Mouse (Mus musculus): ENCODE measurements at regions not wholly inside any gene's neighbourhood (a gene's known extent, or its start where the extent isn't known, plus 50 kb on each side); places are given as distances from the start of the nearest gene placed in this dataset.

DNA sequence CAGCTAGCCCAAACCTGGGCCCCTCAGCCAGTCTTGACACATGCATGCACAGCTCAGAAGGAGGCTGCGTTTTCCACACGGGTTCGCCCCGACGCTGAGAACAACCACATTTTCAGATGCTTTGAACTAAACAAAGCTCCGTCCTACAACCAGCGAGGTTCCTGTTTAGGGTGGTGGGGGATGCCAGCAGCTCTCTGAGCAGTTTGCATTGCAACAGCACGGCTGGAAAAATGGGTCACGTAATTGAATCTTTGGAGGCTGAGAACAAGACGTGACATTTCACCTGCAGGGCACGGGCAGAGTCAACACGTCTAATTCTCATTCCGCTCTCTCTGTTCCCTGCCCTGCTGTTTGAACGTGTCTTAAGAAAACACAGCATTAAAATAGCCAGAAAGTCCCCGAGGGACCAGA, 119.2 kb downstream of the Syk start:
- DNase-seq, result peak in 1 of 2 experiments; percentile 11

DNA sequence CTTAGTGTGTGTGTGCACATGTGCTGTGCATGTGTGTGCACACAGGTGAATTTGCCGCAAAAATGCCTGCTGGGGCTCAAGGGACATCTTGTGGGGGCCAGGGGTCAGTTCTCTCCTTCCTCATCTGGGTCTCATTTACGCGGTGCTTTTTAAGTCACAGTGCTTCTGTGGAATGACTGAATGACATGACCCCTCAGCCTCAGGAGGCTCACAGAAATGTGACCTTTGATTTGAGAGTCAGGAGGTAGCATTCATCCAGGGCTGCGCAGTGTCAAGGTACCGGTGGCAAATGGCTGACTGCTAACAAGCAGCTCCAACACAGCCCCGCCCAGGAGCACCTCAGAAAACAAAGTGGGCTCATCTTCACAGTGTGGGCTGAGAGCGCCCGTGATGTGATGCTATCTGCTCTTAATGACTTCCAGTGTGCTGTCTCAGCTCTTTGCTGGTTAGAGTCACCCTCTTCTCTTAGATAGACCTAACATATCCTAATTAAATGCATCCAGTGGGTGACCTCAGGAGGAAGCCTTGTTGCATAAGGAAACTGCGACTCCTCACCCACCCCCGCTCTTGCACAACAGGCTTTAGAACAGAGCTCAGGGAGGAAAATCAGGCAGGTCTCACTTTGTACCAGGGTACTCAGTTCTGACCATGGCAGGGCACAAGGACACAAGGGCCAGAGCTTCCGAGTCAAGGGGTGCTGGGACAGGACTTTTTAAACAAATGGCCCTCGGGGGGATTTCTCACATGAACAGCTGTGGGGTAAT, 120.6 kb downstream of the Syk start:
- DNase-seq, result peak in 1 of 2 experiments; percentile 29

DNA sequence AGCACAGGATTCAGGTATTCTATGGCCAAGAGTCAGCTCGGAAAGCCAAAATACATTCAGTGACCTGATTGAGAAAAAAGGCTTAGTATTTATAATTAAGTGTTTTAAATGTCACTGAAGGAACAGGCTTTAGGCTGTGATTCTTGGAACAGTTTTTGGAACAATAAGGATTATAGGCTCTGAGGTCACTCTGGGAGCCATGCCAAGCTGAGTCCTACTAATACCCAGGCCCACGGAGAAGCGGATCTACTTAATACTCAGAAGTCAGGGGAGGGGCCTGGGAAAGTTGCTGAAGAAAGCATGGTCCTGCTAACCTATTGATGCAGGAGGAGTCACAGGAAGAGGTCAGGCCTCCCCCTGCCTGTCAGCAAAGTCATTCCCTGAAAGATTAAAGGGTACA, 121.7 kb downstream of the Syk start:
- DNase-seq, result peak in 1 of 2 experiments; percentile 17

DNA sequence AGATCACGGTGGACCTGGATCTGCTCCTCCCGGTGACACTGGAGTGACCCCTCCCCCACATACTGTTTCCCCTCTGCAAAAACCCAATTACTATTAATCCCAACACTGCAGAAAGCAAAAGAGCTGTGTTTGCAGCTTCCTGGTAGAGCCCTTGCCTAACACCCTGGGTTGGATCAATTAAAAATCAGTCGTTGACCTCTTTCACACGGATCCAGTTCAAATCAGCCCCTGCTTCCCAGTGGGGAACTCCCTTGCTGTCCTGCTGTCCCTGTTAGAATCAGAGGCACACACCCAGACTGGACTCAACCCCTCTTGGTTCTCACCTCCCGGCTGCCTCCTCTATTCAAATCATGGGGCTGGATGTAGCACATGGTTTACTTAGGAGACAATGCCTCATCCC, 126.6 kb downstream of the Syk start:
- DNase-seq, result no peak

DNA sequence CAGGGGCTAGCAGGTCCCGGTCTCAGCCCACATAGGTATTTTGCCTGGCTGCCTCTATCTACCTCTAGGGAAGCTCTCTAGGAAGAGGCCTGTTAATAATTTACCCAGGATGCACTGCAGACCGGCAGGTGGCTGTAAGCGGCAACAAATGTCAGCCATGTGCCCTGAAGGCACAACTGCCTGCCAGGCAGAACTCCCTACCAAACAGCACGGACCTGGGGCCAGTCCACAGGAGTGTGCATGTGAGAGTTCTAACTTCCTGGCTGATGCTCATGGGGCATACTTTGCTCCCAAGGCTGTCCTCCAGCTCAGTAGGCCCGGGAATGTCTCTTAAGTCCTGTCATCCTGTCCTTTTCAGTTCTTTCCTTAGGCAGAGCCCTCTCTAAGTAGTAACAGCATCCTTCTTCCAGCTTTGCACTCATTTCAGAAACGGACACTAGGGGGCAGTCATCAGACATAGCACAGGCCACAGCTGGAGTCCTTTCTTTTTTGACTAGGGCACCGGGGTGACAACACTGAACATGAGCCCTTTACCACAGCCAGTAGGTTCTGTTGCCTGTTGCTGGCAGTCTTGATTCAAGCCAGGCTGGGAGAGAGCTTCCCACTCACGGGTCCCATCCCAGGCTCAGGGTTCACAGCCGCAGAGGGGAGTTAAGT, 128.9 kb downstream of the Syk start:
- peak; percentile 67 to 84 for DNase-seq

DNA sequence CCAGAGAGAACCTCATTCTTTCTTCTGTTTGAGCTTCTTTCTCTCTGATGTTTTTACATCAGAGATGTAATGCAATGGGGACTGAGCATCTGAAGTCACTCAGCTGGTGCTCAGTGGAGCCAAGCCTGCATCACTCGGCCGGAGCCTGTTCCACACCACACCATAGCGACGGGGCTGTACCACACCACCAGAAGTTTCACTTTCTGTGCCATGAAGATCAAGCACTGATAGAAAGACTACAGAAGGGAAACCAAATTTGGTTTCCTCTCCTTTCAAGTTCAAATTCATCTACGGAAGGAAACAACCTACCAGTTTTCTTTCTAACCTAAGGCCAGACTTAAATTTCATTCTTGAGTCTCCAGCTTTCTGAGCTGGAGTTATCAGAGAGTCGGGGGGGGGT, 138.5 kb downstream of the Syk start:
- no peak for DNase-seq

DNA sequence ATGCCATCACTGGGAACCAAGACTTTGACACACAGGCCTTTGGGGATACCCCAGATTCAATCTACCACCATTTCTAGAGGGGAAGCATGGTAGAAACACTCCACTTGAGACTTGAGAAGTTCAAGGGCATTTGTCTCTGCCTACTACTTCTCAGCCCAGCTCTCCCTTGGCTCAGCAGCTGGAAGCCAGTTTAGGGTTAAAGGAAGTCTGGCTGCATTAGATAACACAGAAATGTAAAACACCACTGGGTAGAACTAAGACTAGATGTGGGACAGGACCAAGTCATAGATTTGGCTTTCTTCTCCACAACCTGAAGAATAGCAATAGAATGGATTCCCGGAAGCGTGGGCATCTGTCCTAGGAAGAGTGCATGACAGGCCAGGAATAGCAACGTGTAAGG, 139.7 kb downstream of the Syk start:
- DNase-seq, result no peak

DNA sequence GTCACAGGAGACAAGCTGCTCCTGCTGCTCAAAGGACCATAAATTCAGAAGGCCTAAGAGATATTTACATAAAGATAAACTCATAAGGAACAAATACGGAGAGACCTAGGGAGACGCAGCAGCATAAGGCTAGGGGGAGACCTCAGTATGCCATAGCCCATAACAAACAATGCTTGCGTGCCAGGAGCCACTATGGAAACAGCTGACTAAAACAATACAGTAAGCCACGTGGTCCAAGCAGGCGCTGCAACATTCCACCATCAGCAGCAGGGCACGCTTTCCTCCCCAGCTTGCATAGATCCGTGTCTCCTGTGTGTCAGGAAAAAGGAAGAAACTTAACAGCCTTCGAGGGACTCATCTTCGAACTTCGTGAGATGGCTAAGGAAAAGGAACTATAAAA, 143.1 kb downstream of the Syk start:
- DNase-seq, result no peak

DNA sequence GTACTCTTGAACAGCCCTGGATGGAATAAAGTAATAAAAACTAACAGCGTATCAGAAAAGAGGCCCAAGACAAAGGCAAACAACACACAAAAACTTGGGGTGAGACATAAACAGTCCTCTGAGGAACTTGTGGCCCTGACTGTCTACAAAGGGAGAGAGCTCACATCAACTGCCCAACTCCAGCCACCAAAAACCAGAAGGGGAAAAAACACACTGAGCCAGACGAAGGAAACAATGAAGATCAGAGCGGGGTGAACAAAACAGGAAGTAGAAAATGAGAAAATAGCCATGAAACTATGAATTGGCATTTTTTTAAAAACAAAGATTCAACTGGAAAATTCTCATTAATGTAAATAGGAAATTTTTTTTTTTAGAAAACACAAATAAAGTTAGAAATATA, 143.6 kb downstream of the Syk start:
- DNase-seq, result no peak

DNA sequence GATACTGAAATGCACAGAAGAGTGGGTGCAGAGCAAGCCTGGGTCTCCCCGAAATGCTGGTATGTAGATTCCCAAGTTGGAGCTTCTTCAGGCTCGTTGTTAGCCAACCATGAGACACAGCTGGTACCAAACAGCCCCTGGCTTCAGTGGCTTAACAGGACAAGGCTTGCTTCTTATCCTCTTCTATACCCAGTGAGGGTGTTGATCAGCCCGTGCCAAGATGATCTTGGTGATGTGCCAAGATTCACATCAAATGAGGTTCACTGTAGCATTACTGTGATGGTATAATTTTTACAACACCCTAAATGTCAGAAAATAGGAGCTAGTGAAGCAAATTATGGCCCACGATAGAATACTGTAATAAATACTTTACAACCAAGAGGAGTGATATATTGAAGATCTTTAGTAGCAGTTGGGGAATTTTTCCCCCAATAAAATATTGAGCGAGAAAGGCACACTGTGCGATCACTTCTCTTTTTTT, 152.5 kb downstream of the Syk start:
- DNase-seq, result no peak

DNA sequence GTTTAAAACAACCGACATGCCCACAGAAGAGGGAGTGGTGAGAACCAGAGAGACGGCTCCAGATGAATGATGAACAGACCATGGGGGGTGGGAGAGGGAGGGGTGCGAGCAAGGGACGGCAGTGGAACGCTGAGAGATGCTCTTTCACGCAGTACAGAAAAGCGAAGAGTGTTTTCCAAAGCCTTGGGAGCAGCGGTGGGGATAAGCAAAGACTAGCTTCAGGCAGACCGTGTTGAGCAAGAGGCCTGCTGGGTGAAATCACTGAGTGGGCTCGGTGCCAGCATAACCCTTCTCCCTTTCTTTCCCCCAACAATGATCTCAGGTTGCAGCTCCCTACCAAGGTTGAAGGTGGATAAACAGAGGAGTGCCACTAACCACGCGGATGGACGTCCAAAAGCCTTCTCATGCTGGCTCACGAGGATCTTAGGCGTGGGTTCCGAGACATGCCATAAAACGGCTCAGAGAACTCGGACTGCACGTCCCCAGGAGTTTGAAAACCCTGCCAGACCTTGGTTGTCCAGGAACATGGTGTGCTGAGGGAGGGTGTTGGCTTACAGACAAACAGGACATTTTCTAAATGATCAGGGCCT, 153.1 kb downstream of the Syk start:
- DNase-seq, result peak; percentile 60 to 66

DNA sequence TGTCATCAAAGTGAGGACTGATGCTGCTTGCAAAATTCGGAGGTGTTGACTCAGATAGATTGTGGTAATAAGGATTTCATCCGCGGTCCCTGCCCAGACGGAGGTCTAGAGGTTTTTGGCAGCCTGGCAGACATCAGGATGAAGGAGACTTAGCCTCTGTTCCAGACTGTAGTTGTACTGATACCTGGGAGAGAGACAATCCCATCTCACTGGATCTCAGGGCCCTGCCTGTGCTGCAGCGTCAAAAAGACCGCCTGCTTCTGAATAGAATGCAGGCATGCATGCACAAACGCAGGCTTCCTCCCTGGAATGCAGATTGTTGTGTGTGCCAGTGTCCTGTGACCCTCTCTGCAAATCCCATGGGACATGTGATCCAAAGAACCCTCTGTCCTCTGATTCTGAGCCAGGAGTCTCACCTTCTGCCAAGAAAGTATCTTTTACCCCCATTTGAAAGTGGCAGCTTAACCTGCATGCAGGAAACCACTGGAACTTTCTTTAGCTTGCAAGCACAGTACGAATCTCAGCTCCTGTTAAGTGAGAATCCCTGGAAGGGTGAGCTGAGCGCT, 155.2 kb downstream of the Syk start:
- no peak for DNase-seq

DNA sequence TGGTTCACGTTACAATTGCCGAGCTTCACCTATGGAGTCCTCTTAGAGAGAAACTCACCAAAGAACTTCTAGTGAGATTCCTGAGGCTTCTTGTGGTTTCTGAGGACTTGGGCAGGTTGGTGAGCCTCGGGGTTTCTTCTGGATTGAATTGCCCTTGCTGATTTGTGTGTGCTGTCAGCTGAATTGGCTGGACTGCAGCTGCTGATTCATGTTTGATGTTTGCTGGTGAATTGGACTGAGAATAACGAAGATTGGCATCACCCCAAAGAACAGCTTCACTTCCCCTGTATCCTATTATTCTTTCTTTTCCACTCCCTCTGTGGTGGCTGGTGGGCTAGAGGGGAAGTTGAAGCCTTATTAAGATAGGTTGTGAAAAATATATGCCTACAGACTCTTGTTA, 158.4 kb downstream of the Syk start:
- DNase-seq, result no peak

DNA sequence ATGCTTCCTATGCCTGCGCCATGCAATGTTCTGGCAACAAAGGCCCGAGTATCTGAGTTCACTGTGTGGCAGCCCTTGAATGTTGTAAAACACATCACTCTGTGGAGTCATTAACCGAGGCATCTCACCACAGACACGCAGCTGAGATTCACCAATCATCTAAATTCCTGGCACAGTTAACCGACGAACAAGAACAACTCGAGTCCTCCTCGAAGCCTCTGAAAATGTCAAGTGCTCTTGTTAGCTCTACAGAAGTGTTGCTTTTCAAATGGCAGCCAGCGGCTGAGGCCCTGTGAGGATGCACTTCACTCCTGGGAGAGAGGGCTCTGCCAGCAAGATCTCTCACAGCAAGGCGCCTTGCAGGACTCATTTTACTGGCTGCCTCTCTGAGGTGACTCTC, 173.0 kb downstream of the Syk start:
- no peak for DNase-seq

DNA sequence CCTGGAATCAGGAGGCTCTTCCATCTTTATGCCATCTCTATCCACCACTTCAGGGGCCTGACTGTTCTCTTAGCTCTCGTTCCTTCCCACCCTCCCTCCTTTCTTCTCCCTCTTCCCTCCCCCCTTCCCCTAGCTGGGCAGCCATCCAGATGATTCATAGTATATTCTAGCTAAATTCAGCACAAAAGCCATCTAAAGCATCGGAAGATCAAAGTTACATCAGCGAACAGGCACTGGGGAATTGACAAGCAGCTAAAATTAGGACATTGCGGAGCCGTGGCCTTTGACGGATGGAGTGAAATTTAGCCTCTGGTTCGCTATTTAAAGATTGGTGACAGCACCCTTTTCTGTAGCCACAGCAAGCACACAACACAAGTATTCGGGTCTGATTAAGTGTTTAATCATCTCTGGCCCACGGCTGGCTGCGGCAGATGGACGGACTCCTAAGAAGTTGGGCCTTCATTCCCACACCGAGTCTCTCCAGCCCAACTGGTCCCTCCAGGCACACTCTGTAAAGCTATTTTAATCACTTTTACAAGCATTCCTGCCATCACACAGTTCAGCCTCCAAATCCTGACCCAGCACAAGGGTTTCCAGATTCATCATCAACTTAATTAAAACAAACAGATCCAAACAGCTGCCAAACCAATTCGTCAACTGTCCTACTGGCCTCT, 163.8 kb downstream of the Auh start:
- DNase-seq, result peak; percentile 56 to 78

DNA sequence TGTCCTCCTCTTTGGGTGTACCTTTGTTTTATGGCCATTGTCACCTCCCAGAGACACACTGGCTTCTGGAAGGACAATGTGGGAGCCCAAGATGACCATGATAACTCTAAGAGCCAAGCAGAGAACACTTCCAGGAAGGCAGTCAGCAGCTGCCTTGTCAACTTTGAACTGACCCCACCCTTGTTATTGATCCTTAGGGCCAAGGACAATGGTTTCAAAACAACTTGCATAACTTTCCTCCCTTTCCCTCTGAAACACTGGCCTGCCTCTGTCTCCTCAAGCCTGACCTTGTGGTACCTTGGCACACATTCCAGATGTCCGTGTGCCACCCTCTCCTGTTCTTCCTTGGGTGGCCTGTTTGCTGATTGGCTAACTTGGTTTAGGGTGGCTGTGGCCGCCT, 163.2 kb downstream of the Auh start:
- DNase-seq, result peak; percentile 25 to 37

DNA sequence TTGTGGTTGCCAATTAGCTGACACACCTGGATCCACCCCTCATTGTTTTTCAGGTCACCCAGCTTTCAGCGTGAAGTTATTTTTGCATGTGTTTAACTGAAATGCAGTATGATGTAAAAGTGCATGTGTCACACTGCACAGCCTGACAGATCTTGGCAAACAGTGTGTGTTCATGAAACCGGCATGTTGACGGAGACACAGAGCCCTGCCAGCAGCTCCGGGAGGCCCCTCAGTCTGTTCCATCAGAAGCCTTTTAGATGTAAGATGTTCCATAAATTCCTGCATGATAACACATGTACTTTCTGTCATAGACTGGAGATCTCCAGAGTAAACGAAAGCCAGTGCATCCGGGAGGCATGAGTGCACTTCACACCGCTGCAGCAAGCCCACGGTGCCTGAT, 159.5 kb downstream of the Auh start:
- DNase-seq, result no peak

DNA sequence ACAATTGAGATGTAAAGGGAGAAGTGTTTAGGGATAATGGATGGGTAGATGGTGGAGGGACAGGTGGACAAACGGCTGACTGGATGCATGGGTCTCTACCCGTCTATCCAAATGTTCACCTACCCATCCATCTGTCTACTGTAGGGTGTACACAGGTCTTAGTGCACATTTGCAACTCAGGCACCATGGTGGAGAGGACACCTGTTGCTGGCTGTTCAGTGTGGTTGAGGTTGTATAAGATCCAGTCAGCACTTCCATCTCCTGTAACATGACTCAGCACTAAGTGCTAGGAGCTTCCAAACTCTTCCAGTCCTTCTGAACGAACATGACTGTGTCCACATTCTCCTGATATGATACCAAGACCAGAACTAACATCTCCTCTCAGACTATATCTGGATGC, 158.0 kb downstream of the Auh start:
- no peak for DNase-seq

DNA sequence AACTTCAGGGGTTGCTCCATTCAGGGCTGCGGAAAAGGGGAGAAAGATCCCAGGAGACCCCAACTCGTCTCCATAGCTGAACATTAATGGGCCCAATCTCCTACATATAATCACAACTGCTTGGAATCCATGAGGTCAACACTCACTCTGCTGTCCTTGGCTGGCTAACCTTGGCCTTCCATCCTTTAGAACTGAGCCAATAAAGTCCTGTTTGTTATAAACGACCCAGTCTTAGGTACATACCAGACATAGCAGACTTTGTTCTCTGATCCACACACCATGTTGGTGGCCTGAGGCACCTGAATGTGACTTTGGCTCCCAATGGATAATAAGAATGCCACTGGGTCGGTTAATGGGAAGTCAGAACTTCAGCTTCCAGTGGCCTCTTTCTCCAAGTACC, 157.4 kb downstream of the Auh start:
- peak in 1 of 2 experiments; percentile 12 for DNase-seq

DNA sequence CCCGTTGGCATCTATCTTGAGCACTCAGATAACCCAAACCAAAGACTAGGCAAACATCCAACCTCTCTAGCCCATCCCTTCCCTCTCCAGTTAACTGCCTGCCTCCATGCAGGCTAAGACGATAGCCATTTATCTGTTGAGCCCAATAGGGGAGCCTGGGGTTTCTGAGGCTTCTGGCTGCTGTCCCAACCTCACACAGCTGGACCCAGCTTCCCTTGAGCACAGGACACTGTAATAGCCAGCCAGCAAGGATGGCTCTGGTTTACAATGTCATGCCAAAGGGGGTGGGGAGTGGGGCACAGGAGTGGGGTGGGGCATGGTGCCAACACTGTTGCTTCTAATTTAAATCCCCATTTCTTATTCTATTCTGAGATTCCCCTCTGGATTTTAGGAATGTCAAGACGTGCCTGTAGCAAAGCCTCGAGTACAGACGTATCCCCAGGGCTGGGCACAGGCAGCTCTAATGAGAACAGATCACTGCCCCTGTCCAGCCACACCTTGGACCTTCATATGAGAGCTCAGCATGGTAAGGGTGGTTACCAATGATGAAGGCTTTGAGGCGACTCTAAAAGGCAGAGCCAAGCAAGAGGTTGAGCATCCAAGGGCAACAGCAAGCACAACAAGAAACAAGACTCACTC, 152.0 kb downstream of the Auh start:
- no peak for DNase-seq

DNA sequence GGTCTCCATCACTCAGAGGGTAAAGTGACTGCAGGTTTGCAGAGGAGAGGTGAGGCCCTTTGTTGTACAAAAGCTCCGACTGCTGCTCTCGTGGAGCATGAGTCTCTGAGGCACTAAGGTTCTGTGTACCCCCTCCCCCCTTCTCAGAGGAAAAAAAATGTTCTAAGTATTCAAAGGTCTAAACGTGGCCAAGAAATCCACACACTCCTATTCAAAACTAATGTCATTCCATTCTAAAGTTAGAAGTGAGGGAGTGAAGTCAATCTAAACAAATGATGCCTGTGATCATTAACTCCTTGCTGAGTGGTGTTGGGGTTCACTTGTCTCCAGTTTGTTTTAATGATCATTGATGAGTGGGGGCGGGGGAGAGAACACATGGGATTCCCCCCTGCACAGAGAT, 150.6 kb downstream of the Auh start:
- no peak for DNase-seq
